Mouse (Mus musculus) cerebellum, adult 2 months (tissue): ENCODE measurements around the gene Cd5. TPM values are rescaled to one million over a fixed set of nuclear protein-coding genes. Genes with fewer than 3 reads are reported as not detected.

Experiments used
- DNase-seq, 2 experiments: peaks; one replicate each; pipeline ENCODE4 v3.0.0; 2021
- H3K27ac ChIP-seq: fragments of 200-500 bp; 2 replicates; pipeline ENCODE4 v1.5.1; 2012; ENCODE audit warnings: low read length, control low read depth, inconsistent platforms; ENCODE audit not compliant: insufficient read depth
- H3K27me3 ChIP-seq: fragments of 200-500 bp; 2 replicates; pipeline ENCODE4 v1.6.1; 2012; ENCODE audit warnings: inconsistent platforms, mild to moderate bottlenecking, low read length, moderate library complexity; ENCODE audit not compliant: control insufficient read depth, insufficient read depth
- H3K4me1 ChIP-seq: fragments of 200-500 bp; 2 replicates; pipeline ENCODE4 v1.6.1; 2011; ENCODE audit warnings: low read length; ENCODE audit not compliant: control insufficient read depth, insufficient read depth
- H3K4me3 ChIP-seq: fragments of 200-500 bp; replicated peaks from 2 replicates; pipeline ENCODE3; 2011; ENCODE audit warnings: mild to moderate bottlenecking, low read depth, low read length, control low read depth; ENCODE audit not compliant: insufficient read depth
- CTCF ChIP-seq: fragments of 200-500 bp; IDR thresholded peaks from 2 replicates; pipeline ENCODE4 v1.5.1; 2011; ENCODE audit warnings: low read depth, mild to moderate bottlenecking, control low read depth, low read length, moderate library complexity, borderline replicate concordance; ENCODE audit not compliant: insufficient read depth
- POLR2A ChIP-seq: fragments of 200-500 bp; IDR thresholded peaks from 2 replicates; pipeline ENCODE4 v1.6.1; 2011; ENCODE audit warnings: low read length, control low read depth, borderline replicate concordance; ENCODE audit not compliant: insufficient read depth
- WGBS: fragments of 180-500 bp; shearing (Covaris S2); methylation state at CpG from one replicate; pipeline ENCODE4 v1.1.7; 2018; 5-methylcytosine and 5-hydroxymethylcytosine counted together
- polyA plus RNA-seq: library from polyadenylated mRNA; depleted of rRNA; stranded (reverse); fragments of >200 nt; gene quantifications from 2 replicates; pipeline ENCODE4 v1.2.3, GENCODE M21; 2012

Gene Cd5
- polyA plus RNA-seq, 1 experiment, result 0.54 TPM

- H3K27me3 ChIP-seq, result no peaks in the 10 kb centered on the region
- H3K27ac ChIP-seq, result no peak overlapping the region
- WGBS, result 98% methylated on average over 12 of the region's 12 CpGs
- H3K4me1 ChIP-seq, result peaks cover 48% of the 10 kb centered on the region
- H3K4me3 ChIP-seq, result no peak overlapping the region
- TF ChIP-seq CTCF, result no peak
- TF ChIP-seq POLR2A, result no peak
- DNase-seq, result no peak
These were observed 26.2 kb downstream of the Cd5 start for GRCm38 (mm10) chr19:10712646-10713045.

- Histone ChIP-seq H3K4me1 (peaks cover 53% of the 10 kb centered on the region), H3K4me3 (no peak overlapping the region), H3K27ac (no peak overlapping the region), H3K27me3 (no peaks in the 10 kb centered on the region)
- 90% methylated on average over 7 of the region's 7 CpGs for WGBS
- peak in 1 of 2 experiments; percentile 8 for DNase-seq
- TF ChIP-seq CTCF (no peak), POLR2A (no peak)
These were observed 26.6 kb downstream of the Cd5 start for GRCm38 (mm10) chr19:10712194-10712593.

- WGBS, result 38% methylated on average over 4 of the region's 4 CpGs
These were observed 28.1 kb downstream of the Cd5 start for GRCm38 (mm10) chr19:10710751-10711150.

GRCm38 (mm10) chr19:10710088-10710511 lies 28.7 kb downstream of the Cd5 start:
- Histone ChIP-seq H3K27ac (peak overlapping the region; percentile 96), H3K4me1 (peaks cover 53% of the 10 kb centered on the region), H3K4me3 (no peak overlapping the region), H3K27me3 (no peaks in the 10 kb centered on the region)
- peak; percentile 90 to 91 for DNase-seq
- TF ChIP-seq POLR2A (peak; percentile 18; the same call in 1 of the 2 replicates), CTCF (peak; percentile 80)
- 2% methylated on average over 9 of the region's 9 CpGs for whole genome bisulfite sequencing

More at GRCm38 (mm10) chr19:10710751-10711150, 28.1 kb downstream of the Cd5 start:
- peaks cover 58% of the 10 kb centered on the region for H3K4me1 ChIP-seq
- H3K27me3 ChIP-seq, result no peaks in the 10 kb centered on the region
- no peak overlapping the region for H3K4me3 ChIP-seq
- no peak for DNase-seq
- H3K27ac ChIP-seq, result peak overlapping the region; percentile 97
- no peak for TF ChIP-seq CTCF
- TF ChIP-seq POLR2A, result no peak

GRCm38 (mm10) chr19:10709360-10710087 lies 29.3 kb downstream of the Cd5 start:
- DNase-seq, result peak; percentile 100
- H3K27me3 ChIP-seq, result no peaks in the 10 kb centered on the region
- H3K27ac ChIP-seq, result peak overlapping the region; percentile 96
- WGBS, result under 1% methylated on average over 8 of the region's 8 CpGs
- no peak overlapping the region for H3K4me3 ChIP-seq
- peaks cover 53% of the 10 kb centered on the region for H3K4me1 ChIP-seq
- TF ChIP-seq CTCF (peak; percentile 99), POLR2A (no peak)

- peak overlapping the region; percentile 80 for H3K27ac ChIP-seq
- no peaks in the 10 kb centered on the region for H3K27me3 ChIP-seq
- H3K4me1 ChIP-seq, result peaks cover 49% of the 10 kb centered on the region
- 10% methylated on average over 6 of the region's 6 CpGs for WGBS
- TF ChIP-seq CTCF (no peak), POLR2A (no peak)
- DNase-seq, result no peak
- no peak overlapping the region for H3K4me3 ChIP-seq
These were observed 29.9 kb downstream of the Cd5 start for GRCm38 (mm10) chr19:10708900-10709299.

- WGBS, result 65% methylated on average over 1 of the region's 1 CpGs
- H3K4me1 ChIP-seq, result peaks cover 60% of the 10 kb centered on the region
- TF ChIP-seq POLR2A (no peak), CTCF (no peak)
- no peak overlapping the region for H3K4me3 ChIP-seq
- no peaks in the 10 kb centered on the region for H3K27me3 ChIP-seq
- H3K27ac ChIP-seq, result peak overlapping the region; percentile 80
- no peak for DNase-seq
These were observed 30.9 kb downstream of the Cd5 start for GRCm38 (mm10) chr19:10707881-10708280.
